Mouse (Mus musculus): ENCODE results near the gene Siae.

GRCm38 (mm10) chr9:37656931-37657481, 101.5 kb downstream of the Siae start, which contains the start of gene Tbrg1:
- 0 out of 2 replicates have a peak, but pooled peaks have one; percentile 31 for TF ChIP-seq POLR2A (IDR thresholded peaks at IDR 0.05; ENCODE audit: extremely low read depth, insufficient read depth, low read length)
- TF ChIP-seq CTCF (IDR thresholded peaks at IDR 0.05; ENCODE audit: low read depth, low read length) = no peak

Measured in liver, adult 2 months (tissue).